Mouse (Mus musculus) E14TG2a.4 (cell line): ENCODE measurements around the gene Cdh23.

Source experiments
- CTCF ChIP-seq: conservative IDR thresholded peaks from 2 replicates; pipeline ENCODE4 v1.5.1; 2014; ENCODE audit warnings: low read length
- NANOG ChIP-seq: IDR thresholded peaks from 2 replicates; pipeline ENCODE4 v1.6.1; 2014; ENCODE audit warnings: borderline replicate concordance, low read length, mixed read lengths
- POU5F1 ChIP-seq: IDR thresholded peaks from 2 replicates; pipeline ENCODE4 v1.6.1; 2014; ENCODE audit warnings: low read length, borderline replicate concordance

DNA sequence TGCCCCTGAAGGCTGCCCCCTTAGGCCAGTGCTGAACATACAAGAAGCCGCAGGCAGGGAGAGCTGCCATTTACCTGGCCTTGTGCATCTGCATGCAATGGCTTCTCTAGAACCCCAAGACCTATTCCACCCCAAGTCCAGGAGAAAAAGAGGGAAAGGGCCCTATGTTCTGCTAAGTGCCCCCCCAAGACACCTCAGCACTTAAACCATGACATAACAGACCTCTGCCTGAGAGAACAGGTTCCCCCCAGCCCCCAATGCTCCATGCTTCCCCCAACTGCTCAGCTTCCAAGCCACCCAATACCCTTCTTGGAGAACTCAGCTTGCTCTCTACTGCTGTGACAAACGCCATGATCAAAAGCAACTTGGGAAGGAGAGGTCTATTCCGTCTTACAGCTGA, 17.4 kb downstream of the Cdh23 start:
- TF ChIP-seq CTCF: no peak
- TF ChIP-seq POU5F1: no peak
- no peak for TF ChIP-seq NANOG
